Mouse (Mus musculus): Measurements from ENCODE around the gene Clec2i. TPM values are rescaled to one million over a fixed set of nuclear protein-coding genes. Genes with fewer than 3 reads are reported as not detected.
"Not testable (repeated sequence)": the region's sequence is repeated elsewhere in the genome, so short reads cannot be mapped to it uniquely, and the experiment has no call there.

Clec2i gene
- polyA plus RNA-seq, 1 experiment from 2014 or later = not detected

GRCm38 (mm10) chr6:128900044-128900443 lies 12.7 kb downstream of the Clec2i start:
- ATAC-seq (no peak), DNase-seq (ENCODE audit: low read depth, low spot score) (no peak)
- CTCF ChIA-PET = no interaction called here
- H3K27me3 ChIP-seq = no peaks in the 10 kb centered on the region
- TF ChIP-seq CTCF (IDR thresholded peaks at IDR 0.05) = no peak
- in situ Hi-C loops (cut with MboI; ENCODE audit: low pct_unique_long_range_greater_than_20kb) = no loop called here
- POLR2A ChIA-PET = no interaction called here

- ATAC-seq; POLR2A ChIA-PET; in situ Hi-C loops (cut with MboI; ENCODE audit: low pct_unique_long_range_greater_than_20kb); DNase-seq (ENCODE audit: low read depth, low spot score); H3K27me3 ChIP-seq; CTCF ChIA-PET: not testable (repeated sequence)
These were observed 13.6 kb downstream of the Clec2i start for GRCm38 (mm10) chr6:128900796-128901552.

DNA sequence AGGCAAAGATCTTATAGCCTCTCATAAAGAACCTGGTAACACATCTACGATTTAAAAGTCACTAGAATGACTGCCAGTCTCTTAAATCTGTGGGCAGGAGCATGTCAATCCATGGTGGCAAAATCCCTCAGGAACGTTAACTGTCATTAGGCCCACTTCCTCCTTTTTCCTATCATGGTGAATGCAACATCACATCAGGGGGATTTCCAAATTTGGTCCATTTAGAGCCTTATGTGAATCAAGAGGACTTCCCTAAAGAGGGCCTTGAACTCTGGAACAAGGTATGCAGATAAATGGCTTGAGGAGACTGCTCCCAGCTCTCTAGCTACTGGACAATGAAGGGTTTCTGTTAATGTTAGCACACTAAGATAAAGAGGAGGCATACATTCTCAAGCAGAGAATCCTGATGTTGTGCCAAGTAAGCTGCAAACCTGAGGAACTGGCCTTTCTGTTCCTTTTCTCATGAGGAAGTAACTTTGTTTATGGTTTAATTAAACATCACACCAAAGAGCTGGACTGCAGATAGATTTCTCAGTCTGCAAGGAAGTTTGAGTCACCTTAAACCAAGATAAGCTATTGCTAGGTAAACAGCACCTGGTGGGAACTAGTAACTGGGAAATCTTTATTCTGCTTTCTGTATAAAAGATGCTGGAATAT lies 26.3 kb downstream of the Clec2i start:
- DNase-seq (ENCODE audit: low read depth, low spot score) (no peak), ATAC-seq (no peak)
- no peak for TF ChIP-seq CTCF (IDR thresholded peaks at IDR 0.05)
- in situ Hi-C loops (cut with MboI; ENCODE audit: low pct_unique_long_range_greater_than_20kb) = no loop called here
- ChIA-PET POLR2A (no interaction called here), CTCF (no interaction called here)
- H3K27me3 ChIP-seq = no peaks in the 10 kb centered on the region

GRCm38 (mm10) chr6:128917322-128917721 lies 29.9 kb downstream of the Clec2i start:
- ChIA-PET CTCF (no interaction called here), POLR2A (no interaction called here)
- H3K27me3 ChIP-seq = no peaks in the 10 kb centered on the region
- TF ChIP-seq CTCF (IDR thresholded peaks at IDR 0.05) = no peak
- in situ Hi-C loops (cut with MboI; ENCODE audit: low pct_unique_long_range_greater_than_20kb) = no loop called here
- DNase-seq (ENCODE audit: low read depth, low spot score) (no peak), ATAC-seq (no peak)

- TF ChIP-seq CTCF (IDR thresholded peaks at IDR 0.05) = no peak
- no peak for ATAC-seq
- in situ Hi-C loops (cut with MboI; ENCODE audit: low pct_unique_long_range_greater_than_20kb) = no loop called here
- ChIA-PET POLR2A (no interaction called here), CTCF (no interaction called here)
- no peak for DNase-seq (ENCODE audit: low read depth, low spot score)
- no peaks in the 10 kb centered on the region for H3K27me3 ChIP-seq
These were observed 45.7 kb downstream of the Clec2i start for GRCm38 (mm10) chr6:128933050-128933449.

DNA sequence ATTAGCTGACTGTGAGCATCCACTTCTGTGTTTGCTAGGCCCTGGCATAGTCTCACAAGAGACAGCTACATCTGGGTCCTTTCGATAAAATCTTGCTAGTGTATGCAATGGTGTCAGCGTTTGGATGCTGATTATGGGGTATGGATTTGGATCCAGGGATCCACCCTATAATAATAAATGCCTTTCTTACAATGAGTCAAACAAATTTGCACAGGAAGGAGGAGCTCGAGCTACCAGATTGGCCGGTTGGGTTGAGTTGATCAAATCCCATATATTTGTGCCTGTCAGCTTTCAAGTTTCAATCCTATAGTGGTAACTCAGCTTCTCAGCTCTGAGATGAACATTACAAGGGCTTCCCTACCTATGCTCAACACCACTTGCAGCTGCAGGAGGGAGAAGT lies 46.7 kb downstream of the Clec2i start, which contains the start of gene Clec2g:
Clec2g (plus strand) TSS at position 301 of the 400 bp plus-strand sequence.
- H3K27me3 ChIP-seq; DNase-seq (ENCODE audit: low read depth, low spot score); CTCF ChIA-PET; in situ Hi-C loops (cut with MboI; ENCODE audit: low pct_unique_long_range_greater_than_20kb); ATAC-seq; POLR2A ChIA-PET: not testable (repeated sequence)

GRCm38 (mm10) chr6:128935889-128936665 lies 48.7 kb downstream of the Clec2i start:
- ATAC-seq, H3K27me3 ChIP-seq: not testable (repeated sequence)

GRCm38 (mm10) chr6:128941646-128942421 lies 54.4 kb downstream of the Clec2i start:
- peak; percentile 69 for ATAC-seq
- in situ Hi-C loops (cut with MboI; ENCODE audit: low pct_unique_long_range_greater_than_20kb) = no loop called here
- no peak for DNase-seq (ENCODE audit: low read depth, low spot score)
- no peaks in the 10 kb centered on the region for H3K27me3 ChIP-seq
- no peak for TF ChIP-seq CTCF (IDR thresholded peaks at IDR 0.05)
- CTCF ChIA-PET = no interaction called here
- POLR2A ChIA-PET = no interaction called here

More at GRCm38 (mm10) chr6:128935889-128936665, 48.7 kb downstream of the Clec2i start:
- POLR2A ChIA-PET; in situ Hi-C loops (cut with MboI; ENCODE audit: low pct_unique_long_range_greater_than_20kb); DNase-seq (ENCODE audit: low read depth, low spot score): not testable (repeated sequence)
- CTCF ChIA-PET = interaction anchor here (1.6 kb wide), 1 partner anchor 15 kb away, joined by 3 read pairs; no protein-coding TSS in a partner anchor

GRCm38 (mm10) chr6:128945564-128945963 lies 58.2 kb downstream of the Clec2i start:
- POLR2A ChIA-PET = no interaction called here
- no peak for TF ChIP-seq CTCF (IDR thresholded peaks at IDR 0.05)
- CTCF ChIA-PET = no interaction called here
- ATAC-seq = no peak
- no peaks in the 10 kb centered on the region for H3K27me3 ChIP-seq
- in situ Hi-C loops (cut with MboI; ENCODE audit: low pct_unique_long_range_greater_than_20kb) = no loop called here
- no peak for DNase-seq (ENCODE audit: low read depth, low spot score)

Other genes with a start within 250 kb of the Clec2i start
- gene Clec2h, start 225.2 kb upstream of the Clec2i start, polyA plus RNA-seq (2021) = not detected
- gene Klrb1, start 164.5 kb upstream of the Clec2i start, polyA plus RNA-seq (2021) = not detected
- not detected for gene Klrb1c, start 98.4 kb upstream of the Clec2i start, polyA plus RNA-seq (2021)
- not detected for gene Gm44511, start 61.3 kb upstream of the Clec2i start, polyA plus RNA-seq (2021)
- gene Klrb1b, start 61.3 kb upstream of the Clec2i start, polyA plus RNA-seq (2021) = not detected
- not detected for gene BC035044, start 3.5 kb downstream of the Clec2i start, polyA plus RNA-seq (2021)
- 0.03 TPM for gene Clec2g, start 46.8 kb downstream of the Clec2i start, polyA plus RNA-seq (2021)
- not detected for gene Klrb1f, start 158.3 kb downstream of the Clec2i start, polyA plus RNA-seq (2021)
- gene Clec2e, start 213.3 kb downstream of the Clec2i start, polyA plus RNA-seq (2021) = not detected

Data from Patski (cell line).